ENCODE assay signal across 31 mouse cellular contexts in the genomic region with DNA sequence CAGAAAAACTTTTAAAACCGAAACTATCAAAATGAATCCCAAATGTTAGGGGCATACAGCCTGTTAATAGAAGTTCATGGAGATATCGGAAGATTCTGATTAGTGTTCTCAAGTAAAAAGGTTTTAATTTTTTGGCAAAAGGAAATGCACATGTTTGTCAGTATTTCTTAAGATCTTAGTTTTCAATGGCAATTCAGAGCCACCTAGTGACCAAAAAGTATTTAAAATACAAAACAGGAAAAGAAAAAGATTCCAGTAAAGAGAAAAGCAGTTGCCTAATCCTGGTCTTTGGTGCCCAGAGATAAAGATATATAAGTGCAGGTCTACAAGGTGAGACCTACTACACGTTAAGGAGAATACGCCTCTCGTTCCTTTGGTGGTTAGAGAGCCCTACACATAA.
DNase-seq lines count a peak whose midpoint lies in the region; ATAC-seq and TF ChIP-seq lines count a peak whose summit lies in the region.
"Had no signal": no experiment of that assay in that cellular context is flagged by ENCODE, and none has a peak within 500 bp of the region (broad histone marks: within the 10 kb centered on the region; RNA-seq: fewer than 3 reads in every experiment).

No protein-coding gene starts in this region.

- TF ChIP-seq EP300 in stomach, postnatal 0 days (optimal IDR thresholded peaks at IDR 0.05), result no peak

- intact Hi-C loops in left cerebral cortex, adult 2 months (cut with DNase I), result loop anchor here (2.0 kb wide), 1 partner anchor 268 kb away; no protein-coding TSS in a partner anchor

- no peak overlapping the region for H3K4me3 ChIP-seq in forebrain, postnatal 0 days (ENCODE audit: low read depth, low read length)
- H3K4me3 ChIP-seq in forebrain, embryonic 14.5 days (ENCODE audit: low read depth, low read length), result no peak overlapping the region
- H3K4me3 ChIP-seq in left cerebral cortex, adult 2 months, result no peak overlapping the region
- H3K4me3 ChIP-seq in midbrain, postnatal 0 days (ENCODE audit: low read depth, low read length), result no peak overlapping the region
- H3K4me3 ChIP-seq in midbrain, embryonic 14.5 days (replicated peaks; ENCODE audit: low read depth, low read length), result no peak overlapping the region
- no peak overlapping the region for H3K4me3 ChIP-seq in stomach, postnatal 0 days (ENCODE audit: low read depth, low read length)
- H3K4me3 ChIP-seq: embryonic facial prominence, embryonic 10.5 days; embryonic facial prominence, embryonic 13.5 days; erythroblast, embryonic 14.5 days; forebrain, embryonic 12.5 days; gastrocnemius, adult 2 months; heart, embryonic 12.5 days; heart, embryonic 15.5 days had no signal

- no peaks in the 10 kb centered on the region for H3K4me1 ChIP-seq in forebrain, postnatal 0 days (ENCODE audit: insufficient read depth)
- H3K4me1 ChIP-seq in forebrain, embryonic 14.5 days (ENCODE audit: control insufficient read depth, insufficient read depth, low read length), result no peaks in the 10 kb centered on the region
- no peaks in the 10 kb centered on the region for H3K4me1 ChIP-seq in midbrain, postnatal 0 days (ENCODE audit: insufficient read depth, low read length)
- H3K4me1 ChIP-seq in midbrain, embryonic 14.5 days (ENCODE audit: control insufficient read depth, insufficient read depth, low read length), result no peaks in the 10 kb centered on the region
- H3K4me1 ChIP-seq in stomach, postnatal 0 days (replicated peaks; ENCODE audit: control insufficient read depth, insufficient read depth), result no peaks in the 10 kb centered on the region
- H3K4me1 ChIP-seq: embryonic facial prominence, embryonic 10.5 days; embryonic facial prominence, embryonic 13.5 days; forebrain, embryonic 12.5 days; heart, embryonic 12.5 days; heart, embryonic 15.5 days had no signal

- no peak overlapping the region for H3K9ac ChIP-seq in forebrain, postnatal 0 days
- H3K9ac ChIP-seq in forebrain, embryonic 14.5 days (ENCODE audit: low read length), result no peak overlapping the region
- H3K9ac ChIP-seq in midbrain, postnatal 0 days (replicated peaks; ENCODE audit: low read length, poor library complexity, severe bottlenecking), result no peak overlapping the region
- no peak overlapping the region for H3K9ac ChIP-seq in midbrain, embryonic 14.5 days (replicated peaks; ENCODE audit: low read length)
- H3K9ac ChIP-seq in stomach, postnatal 0 days (ENCODE audit: low read length), result no peak overlapping the region
- H3K9ac ChIP-seq: embryonic facial prominence, embryonic 13.5 days; forebrain, embryonic 12.5 days; heart, embryonic 12.5 days; heart, embryonic 15.5 days; hindbrain, embryonic 14.5 days had no signal

- TF ChIP-seq CTCF in forebrain, postnatal 0 days (IDR thresholded peaks at IDR 0.05; ENCODE audit: low read depth), result peak; percentile 28
- peak; percentile 36 for TF ChIP-seq CTCF in left cerebral cortex, adult 2 months (IDR thresholded peaks at IDR 0.05)
- TF ChIP-seq CTCF in midbrain, postnatal 0 days (IDR thresholded peaks at IDR 0.05), result peak; percentile 58
- 0 out of 2 replicates have a peak, but pooled peaks have one; percentile 8 for TF ChIP-seq CTCF in stomach, postnatal 0 days (IDR thresholded peaks at IDR 0.05; ENCODE audit: low read depth)

- no peak overlapping the region for H3K27ac ChIP-seq in forebrain, postnatal 0 days (ENCODE audit: low read depth, low read length)
- H3K27ac ChIP-seq in forebrain, embryonic 14.5 days (ENCODE audit: low read depth, low read length), result no peak overlapping the region
- no peak overlapping the region for H3K27ac ChIP-seq in left cerebral cortex, adult 2 months
- H3K27ac ChIP-seq in midbrain, postnatal 0 days (ENCODE audit: low read depth, low read length), result no peak overlapping the region
- H3K27ac ChIP-seq in midbrain, embryonic 14.5 days (replicated peaks; ENCODE audit: low read depth, low read length), result no peak overlapping the region
- no peak overlapping the region for H3K27ac ChIP-seq in stomach, postnatal 0 days (replicated peaks)
- H3K27ac ChIP-seq: embryonic facial prominence, embryonic 10.5 days; embryonic facial prominence, embryonic 13.5 days; forebrain, embryonic 12.5 days; gastrocnemius, adult 2 months; heart, embryonic 15.5 days; hindbrain, embryonic 14.5 days; hindbrain, postnatal 0 days had no signal

- DNase-seq in forebrain, postnatal 0 days, result no peak
- no peak for DNase-seq in forebrain, embryonic 14.5 days (ENCODE audit: low spot score)
- DNase-seq in left cerebral cortex, adult 2 months (ENCODE audit: extremely low spot score in 1 of 2, low spot score in 2 of 2), result no peak
- DNase-seq in left cerebral cortex, adult 9 months (ENCODE audit: low spot score in 2 of 2), result no peak
- no peak for DNase-seq in midbrain, postnatal 0 days (ENCODE audit: low spot score)
- DNase-seq in midbrain, embryonic 14.5 days, result no peak
- DNase-seq in stomach, postnatal 0 days (ENCODE audit: low spot score), result no peak
- no peak for DNase-seq in adrenal gland, adult 18-20 months (ENCODE audit: low spot score in 2 of 2)
- DNase-seq: adrenal gland, adult 8-10 months; adrenal gland, postnatal 25 days; cerebellum, adult 11-12 months; cerebellum, adult 8-10 months; cerebellum, postnatal 10 days; cerebellum, postnatal 36 days; embryo, embryonic 11 days; gastrocnemius, adult 2 months; gastrocnemius, postnatal 14 days; heart, adult 18-20 months; heart, postnatal 10 days; heart, postnatal 4 days had no signal

- no peaks in the 10 kb centered on the region for H3K36me3 ChIP-seq in forebrain, postnatal 0 days (ENCODE audit: insufficient read depth)
- H3K36me3 ChIP-seq in forebrain, embryonic 14.5 days (ENCODE audit: control insufficient read depth, insufficient read depth, low read length), result no peaks in the 10 kb centered on the region
- H3K36me3 ChIP-seq in midbrain, postnatal 0 days (ENCODE audit: insufficient read depth, low read length), result no peaks in the 10 kb centered on the region
- no peaks in the 10 kb centered on the region for H3K36me3 ChIP-seq in midbrain, embryonic 14.5 days (ENCODE audit: control insufficient read depth, insufficient read depth, low read length)
- no peaks in the 10 kb centered on the region for H3K36me3 ChIP-seq in stomach, postnatal 0 days (ENCODE audit: control insufficient read depth, insufficient read depth, low read length)
- H3K36me3 ChIP-seq: embryonic facial prominence, embryonic 10.5 days; embryonic facial prominence, embryonic 13.5 days; forebrain, embryonic 12.5 days; heart, embryonic 12.5 days; heart, embryonic 15.5 days had no signal

- 93% methylated on average over 5 of the region's 5 CpGs for WGBS in forebrain, postnatal 0 days
- 91% methylated on average over 5 of the region's 5 CpGs for WGBS in forebrain, embryonic 14.5 days
- WGBS in midbrain, postnatal 0 days, result 92% methylated on average over 5 of the region's 5 CpGs
- WGBS in midbrain, embryonic 14.5 days, result 92% methylated on average over 5 of the region's 5 CpGs
- WGBS in stomach, postnatal 0 days, result 85% methylated on average over 5 of the region's 5 CpGs

- no peak for ATAC-seq in forebrain, postnatal 0 days
- no peak for ATAC-seq in forebrain, embryonic 14.5 days
- ATAC-seq in midbrain, postnatal 0 days (ENCODE audit: low FRiP score), result no peak
- no peak for ATAC-seq in midbrain, embryonic 14.5 days (ENCODE audit: low FRiP score, low TSS enrichment)
- ATAC-seq in stomach, postnatal 0 days (ENCODE audit: low FRiP score, low TSS enrichment), result no peak
- ATAC-seq: CD4-positive, CD25-positive, alpha-beta regulatory T cell, adult 4 months; forebrain, embryonic 16.5 days; hindbrain, postnatal 0 days; inflammation-experienced regulatory T-cells, adult 6 months had no signal

- H3K9me3 ChIP-seq in forebrain, postnatal 0 days (ENCODE audit: low read length), result no peaks in the 10 kb centered on the region
- no peaks in the 10 kb centered on the region for H3K9me3 ChIP-seq in forebrain, embryonic 14.5 days (replicated peaks; ENCODE audit: control insufficient read depth, low read length)
- H3K9me3 ChIP-seq in midbrain, postnatal 0 days (ENCODE audit: low read length), result no peaks in the 10 kb centered on the region
- no peaks in the 10 kb centered on the region for H3K9me3 ChIP-seq in midbrain, embryonic 14.5 days (ENCODE audit: control insufficient read depth, low read length)
- no peaks in the 10 kb centered on the region for H3K9me3 ChIP-seq in stomach, postnatal 0 days (ENCODE audit: control insufficient read depth, low read length)
- H3K9me3 ChIP-seq: embryonic facial prominence, embryonic 10.5 days; embryonic facial prominence, embryonic 13.5 days; forebrain, embryonic 12.5 days; heart, embryonic 12.5 days; heart, embryonic 15.5 days had no signal

- no peaks in the 10 kb centered on the region for H3K27me3 ChIP-seq in forebrain, postnatal 0 days (ENCODE audit: insufficient read depth, low read length)
- no peaks in the 10 kb centered on the region for H3K27me3 ChIP-seq in forebrain, embryonic 14.5 days (replicated peaks; ENCODE audit: control insufficient read depth, insufficient read depth, low read length)
- no peaks in the 10 kb centered on the region for H3K27me3 ChIP-seq in midbrain, postnatal 0 days (ENCODE audit: insufficient read depth, low read length)
- H3K27me3 ChIP-seq in midbrain, embryonic 14.5 days (ENCODE audit: control insufficient read depth, insufficient read depth, low read length), result no peaks in the 10 kb centered on the region
- H3K27me3 ChIP-seq in stomach, postnatal 0 days (ENCODE audit: control insufficient read depth, insufficient read depth, low read length), result no peaks in the 10 kb centered on the region
- H3K27me3 ChIP-seq: embryonic facial prominence, embryonic 13.5 days; forebrain, embryonic 12.5 days; heart, embryonic 12.5 days; heart, embryonic 15.5 days had no signal

- H3K4me2 ChIP-seq in forebrain, postnatal 0 days (ENCODE audit: low read depth), result no peak overlapping the region
- H3K4me2 ChIP-seq in forebrain, embryonic 14.5 days (ENCODE audit: low read length), result no peak overlapping the region
- no peak overlapping the region for H3K4me2 ChIP-seq in midbrain, postnatal 0 days (ENCODE audit: low read depth, low read length, poor library complexity, severe bottlenecking)
- no peak overlapping the region for H3K4me2 ChIP-seq in midbrain, embryonic 14.5 days (ENCODE audit: low read length)
- no peak overlapping the region for H3K4me2 ChIP-seq in stomach, postnatal 0 days (replicated peaks; ENCODE audit: low read depth)
- H3K4me2 ChIP-seq: embryonic facial prominence, embryonic 13.5 days; forebrain, embryonic 12.5 days; heart, embryonic 12.5 days; heart, embryonic 15.5 days; hindbrain, embryonic 14.5 days had no signal

Comparison
In these comparisons a context has a peak if more than half of its experiments do, and no peak if none do; other contexts are left out.
1. CTCF ChIP-seq: peak in every context shown above with its lines; median percentile 58 in midbrain, postnatal 0 days; 36 in left cerebral cortex, adult 2 months; 28 in forebrain, postnatal 0 days; 8 in stomach, postnatal 0 days.